Mouse (Mus musculus) megakaryocyte, embryonic 14.5 days (primary cell): Measurements from ENCODE around the gene Tmem151b. TPM values are rescaled to one million over a fixed set of nuclear protein-coding genes. Genes with fewer than 3 reads are reported as not detected.
A peak's percentile ranks its signal among the peaks of the same experiment; 100 is the strongest.

Experiments used
- H3K27me3 ChIP-seq: replicated peaks from 2 replicates; pipeline ENCODE3; 2012; ENCODE audit warnings: inconsistent platforms
- H3K36me3 ChIP-seq: replicated peaks from 2 replicates; pipeline ENCODE3; 2012; ENCODE audit warnings: low read length, inconsistent platforms, mixed read lengths
- H3K4me1 ChIP-seq: 2 replicates; pipeline ENCODE4 v1.6.1; 2012; ENCODE audit warnings: inconsistent platforms
- H3K4me3 ChIP-seq: replicated peaks from 2 replicates; pipeline ENCODE3; 2012; ENCODE audit warnings: moderate library complexity, mild to moderate bottlenecking, inconsistent platforms
- H3K9me3 ChIP-seq: 2 replicates; pipeline ENCODE4 v1.6.1; 2012; ENCODE audit warnings: inconsistent platforms
- FLI1 ChIP-seq: IDR thresholded peaks from 2 replicates; pipeline ENCODE4 v1.6.1; 2012; ENCODE audit warnings: low read length, inconsistent platforms, mixed read lengths
- GATA1 ChIP-seq: IDR thresholded peaks from 3 replicates; pipeline ENCODE4 v1.6.1; 2012; ENCODE audit warnings: mixed read lengths, low read length, inconsistent platforms, borderline replicate concordance
- polyA plus RNA-seq: library from polyadenylated mRNA; stranded (reverse); fragments of >175 nt; gene quantifications from 2 replicates; pipeline ENCODE4 v1.2.3, GENCODE M21; 2012; ENCODE audit warnings: low replicate concordance; ENCODE audit not compliant: insufficient read depth

The Tmem151b gene
- polyA plus RNA-seq, 1 experiment = 0.93 TPM

GRCm38 (mm10) chr17:45546941-45547340, 2.5 kb downstream of the Tmem151b start:
- peaks cover 72% of the 10 kb centered on the region for H3K4me1 ChIP-seq
- peak overlapping the region; percentile 75 for H3K4me3 ChIP-seq
- no peaks in the 10 kb centered on the region for H3K36me3 ChIP-seq
- H3K27me3 ChIP-seq = peaks cover 92% of the 10 kb centered on the region
- TF ChIP-seq FLI1 (no peak), GATA1 (no peak)
- H3K9me3 ChIP-seq = no peaks in the 10 kb centered on the region

GRCm38 (mm10) chr17:45545278-45545961, 4.1 kb downstream of the Tmem151b start:
- Histone ChIP-seq H3K4me3 (peak overlapping the region; percentile 88), H3K9me3 (no peaks in the 10 kb centered on the region), H3K36me3 (no peaks in the 10 kb centered on the region), H3K27me3 (peaks cover 98% of the 10 kb centered on the region), H3K4me1 (peaks cover 57% of the 10 kb centered on the region)
- no peak for TF ChIP-seq FLI1
- no peak for TF ChIP-seq GATA1

- H3K4me1 ChIP-seq = peaks cover 52% of the 10 kb centered on the region
- H3K4me3 ChIP-seq = peak overlapping the region; percentile 88
- no peaks in the 10 kb centered on the region for H3K9me3 ChIP-seq
- no peaks in the 10 kb centered on the region for H3K36me3 ChIP-seq
- no peak for TF ChIP-seq FLI1
- no peak for TF ChIP-seq GATA1
- H3K27me3 ChIP-seq = peaks cover 97% of the 10 kb centered on the region
Measured at GRCm38 (mm10) chr17:45544873-45545277, 4.6 kb downstream of the Tmem151b start.

- Histone ChIP-seq H3K27me3 (peaks cover 99% of the 10 kb centered on the region), H3K4me3 (peak overlapping the region; percentile 88)
Measured at GRCm38 (mm10) chr17:45544001-45544872, 5.2 kb downstream of the Tmem151b start.

GRCm38 (mm10) chr17:45543115-45543514, 6.4 kb downstream of the Tmem151b start:
- TF ChIP-seq GATA1 (no peak), FLI1 (no peak)
- H3K27me3 ChIP-seq = peaks cover 99% of the 10 kb centered on the region
- H3K4me1 ChIP-seq = peaks cover 35% of the 10 kb centered on the region
- H3K9me3 ChIP-seq = no peaks in the 10 kb centered on the region
- H3K36me3 ChIP-seq = no peaks in the 10 kb centered on the region
- H3K4me3 ChIP-seq = no peak overlapping the region

More at GRCm38 (mm10) chr17:45544001-45544872, 5.2 kb downstream of the Tmem151b start:
- no peaks in the 10 kb centered on the region for H3K36me3 ChIP-seq
- TF ChIP-seq GATA1 (no peak), FLI1 (no peak)
- no peaks in the 10 kb centered on the region for H3K9me3 ChIP-seq
- H3K4me1 ChIP-seq = peaks cover 46% of the 10 kb centered on the region

GRCm38 (mm10) chr17:45542705-45543104, 6.8 kb downstream of the Tmem151b start:
- Histone ChIP-seq H3K9me3 (no peaks in the 10 kb centered on the region), H3K4me3 (no peak overlapping the region), H3K36me3 (no peaks in the 10 kb centered on the region), H3K4me1 (peaks cover 32% of the 10 kb centered on the region), H3K27me3 (peaks cover 99% of the 10 kb centered on the region)
- no peak for TF ChIP-seq FLI1
- no peak for TF ChIP-seq GATA1

- TF ChIP-seq FLI1 (no peak), GATA1 (no peak)
- no peaks in the 10 kb centered on the region for H3K36me3 ChIP-seq
- H3K9me3 ChIP-seq = no peaks in the 10 kb centered on the region
- H3K4me1 ChIP-seq = peaks cover 32% of the 10 kb centered on the region
- peaks cover 98% of the 10 kb centered on the region for H3K27me3 ChIP-seq
- no peak overlapping the region for H3K4me3 ChIP-seq
Measured at GRCm38 (mm10) chr17:45542129-45542528, 7.3 kb downstream of the Tmem151b start.

- peaks cover 98% of the 10 kb centered on the region for H3K27me3 ChIP-seq
- H3K4me3 ChIP-seq = no peak overlapping the region
- no peaks in the 10 kb centered on the region for H3K36me3 ChIP-seq
- no peaks in the 10 kb centered on the region for H3K9me3 ChIP-seq
- TF ChIP-seq FLI1 = no peak
- peaks cover 18% of the 10 kb centered on the region for H3K4me1 ChIP-seq
Measured at GRCm38 (mm10) chr17:45539664-45540063, 9.8 kb downstream of the Tmem151b start.

GRCm38 (mm10) chr17:45538394-45538793, 11.1 kb downstream of the Tmem151b start:
- Histone ChIP-seq H3K4me3 (no peak overlapping the region), H3K36me3 (no peaks in the 10 kb centered on the region), H3K4me1 (peaks cover 5% of the 10 kb centered on the region; the same call in 1 of the 2 replicates), H3K9me3 (no peaks in the 10 kb centered on the region), H3K27me3 (peaks cover 94% of the 10 kb centered on the region)
- no peak for TF ChIP-seq FLI1
- TF ChIP-seq GATA1 = no peak

GRCm38 (mm10) chr17:45536264-45536663, 13.2 kb downstream of the Tmem151b start:
- peaks cover 4% of the 10 kb centered on the region; the same call in 1 of the 2 replicates for H3K4me1 ChIP-seq
- H3K9me3 ChIP-seq = no peaks in the 10 kb centered on the region
- TF ChIP-seq GATA1 (no peak), FLI1 (no peak)
- H3K36me3 ChIP-seq = no peaks in the 10 kb centered on the region
- H3K27me3 ChIP-seq = peaks cover 91% of the 10 kb centered on the region
- no peak overlapping the region for H3K4me3 ChIP-seq
